Mouse (Mus musculus) macrophage (primary cell): Measurements from ENCODE around the gene Alk. TPM values are rescaled to one million over a fixed set of nuclear protein-coding genes. Genes with fewer than 3 reads are reported as not detected.

Source experiments
- H3K27ac ChIP-seq: fragments of 350-480 bp; formaldehyde crosslinking; 2 replicates; pipeline ENCODE4 v1.9.0; 2021
- H3K36me3 ChIP-seq: fragments of 350-480 bp; formaldehyde crosslinking; 2 replicates; pipeline ENCODE4 v1.9.0; 2021; ENCODE audit errors: inconsistent target
- H3K4me3 ChIP-seq: fragments of 350-480 bp; formaldehyde crosslinking; 2 replicates; pipeline ENCODE4 v1.9.0; 2021; ENCODE audit errors: inconsistent target
- H3K79me2 ChIP-seq: fragments of 350-480 bp; formaldehyde crosslinking; 2 replicates; pipeline ENCODE4 v1.9.0; 2021; ENCODE audit errors: inconsistent target
- WGBS: methylation state at CpG from one replicate; pipeline ENCODE4 v1.1.7; 2026; ENCODE audit warnings: inconsistent platforms; ENCODE audit not compliant: missing documents; 5-methylcytosine and 5-hydroxymethylcytosine counted together
- polyA plus RNA-seq: library from polyadenylated mRNA; stranded (reverse); fragments of 250-400 nt; gene quantifications from 3 replicates; pipeline ENCODE4 v1.2.4, GENCODE M21; 2018; ENCODE audit warnings: inconsistent platforms

Gene Alk
- polyA plus RNA-seq, 1 experiment from 2014 or later, result not detected

GRCm38 (mm10) chr17:72401349-72401748, 203.1 kb downstream of the Alk start:
- Histone ChIP-seq H3K36me3 (no peaks in the 10 kb centered on the region), H3K4me3 (no peak overlapping the region), H3K79me2 (no peaks in the 10 kb centered on the region), H3K27ac (no peak overlapping the region)
- 94% methylated on average over 2 of the region's 2 CpGs for WGBS

GRCm38 (mm10) chr17:72399331-72400059, 204.9 kb downstream of the Alk start:
- H3K79me2 ChIP-seq, result no peaks in the 10 kb centered on the region
- WGBS, result 85% methylated on average over 3 of the region's 3 CpGs
- no peak overlapping the region for H3K4me3 ChIP-seq
- no peak overlapping the region for H3K27ac ChIP-seq
- H3K36me3 ChIP-seq, result no peaks in the 10 kb centered on the region

GRCm38 (mm10) chr17:72395956-72396355, 208.5 kb downstream of the Alk start:
- Histone ChIP-seq H3K79me2 (no peaks in the 10 kb centered on the region), H3K27ac (no peak overlapping the region), H3K4me3 (no peak overlapping the region), H3K36me3 (no peaks in the 10 kb centered on the region)
- WGBS, result 75% methylated on average over 8 of the region's 8 CpGs

- no peak overlapping the region for H3K27ac ChIP-seq
- H3K4me3 ChIP-seq, result no peak overlapping the region
- 78% methylated on average over 4 of the region's 4 CpGs for WGBS
- H3K79me2 ChIP-seq, result no peaks in the 10 kb centered on the region
- no peaks in the 10 kb centered on the region for H3K36me3 ChIP-seq
These were observed 235.4 kb downstream of the Alk start for GRCm38 (mm10) chr17:72368991-72369390.

GRCm38 (mm10) chr17:72362811-72363496, 241.5 kb downstream of the Alk start:
- 89% methylated on average over 10 of the region's 10 CpGs for WGBS
- H3K36me3 ChIP-seq, result no peaks in the 10 kb centered on the region
- no peak overlapping the region for H3K4me3 ChIP-seq

GRCm38 (mm10) chr17:72361961-72362360, 242.5 kb downstream of the Alk start:
- Histone ChIP-seq H3K4me3 (no peak overlapping the region), H3K36me3 (no peaks in the 10 kb centered on the region), H3K27ac (no peak overlapping the region), H3K79me2 (no peaks in the 10 kb centered on the region)
- 92% methylated on average over 4 of the region's 4 CpGs for WGBS

More at GRCm38 (mm10) chr17:72362811-72363496, 241.5 kb downstream of the Alk start:
- Histone ChIP-seq H3K27ac (no peak overlapping the region), H3K79me2 (no peaks in the 10 kb centered on the region)

- H3K4me3 ChIP-seq, result no peak overlapping the region
- H3K79me2 ChIP-seq, result no peaks in the 10 kb centered on the region
- H3K36me3 ChIP-seq, result no peaks in the 10 kb centered on the region
- 80% methylated on average over 5 of the region's 5 CpGs for WGBS
- H3K27ac ChIP-seq, result no peak overlapping the region
These were observed 247.6 kb downstream of the Alk start for GRCm38 (mm10) chr17:72356759-72357302.

- H3K79me2 ChIP-seq, result no peaks in the 10 kb centered on the region
- 83% methylated on average over 4 of the region's 4 CpGs for WGBS
- H3K4me3 ChIP-seq, result no peak overlapping the region
- H3K36me3 ChIP-seq, result no peaks in the 10 kb centered on the region
- no peak overlapping the region for H3K27ac ChIP-seq
These were observed 265.0 kb downstream of the Alk start for GRCm38 (mm10) chr17:72339437-72339836.

GRCm38 (mm10) chr17:72332909-72333308, 271.5 kb downstream of the Alk start:
- Histone ChIP-seq H3K36me3 (no peaks in the 10 kb centered on the region), H3K79me2 (no peaks in the 10 kb centered on the region), H3K4me3 (no peak overlapping the region), H3K27ac (no peak overlapping the region)
- WGBS, result 89% methylated on average over 4 of the region's 4 CpGs

GRCm38 (mm10) chr17:72325941-72326340, 278.5 kb downstream of the Alk start:
- Histone ChIP-seq H3K4me3 (no peak overlapping the region), H3K36me3 (no peaks in the 10 kb centered on the region), H3K27ac (no peak overlapping the region), H3K79me2 (no peaks in the 10 kb centered on the region)
- WGBS, result 93% methylated on average over 4 of the region's 4 CpGs

- no peak overlapping the region for H3K4me3 ChIP-seq
- no peak overlapping the region for H3K27ac ChIP-seq
- H3K36me3 ChIP-seq, result no peaks in the 10 kb centered on the region
- H3K79me2 ChIP-seq, result no peaks in the 10 kb centered on the region
These were observed 284.9 kb downstream of the Alk start for GRCm38 (mm10) chr17:72319576-72319975.

- Histone ChIP-seq H3K4me3 (no peak overlapping the region), H3K79me2 (no peaks in the 10 kb centered on the region), H3K36me3 (no peaks in the 10 kb centered on the region), H3K27ac (no peak overlapping the region)
- WGBS, result 85% methylated on average over 5 of the region's 5 CpGs
These were observed 304.8 kb downstream of the Alk start for GRCm38 (mm10) chr17:72299651-72300050.

GRCm38 (mm10) chr17:72296349-72296748, 308.1 kb downstream of the Alk start:
- 87% methylated on average over 1 of the region's 1 CpGs for WGBS
- H3K27ac ChIP-seq, result no peak overlapping the region
- no peaks in the 10 kb centered on the region for H3K79me2 ChIP-seq
- H3K4me3 ChIP-seq, result no peak overlapping the region
- H3K36me3 ChIP-seq, result no peaks in the 10 kb centered on the region

GRCm38 (mm10) chr17:72293267-72293580, 311.2 kb downstream of the Alk start:
- no peaks in the 10 kb centered on the region for H3K36me3 ChIP-seq
- no peak overlapping the region for H3K27ac ChIP-seq
- H3K4me3 ChIP-seq, result no peak overlapping the region
- no peaks in the 10 kb centered on the region for H3K79me2 ChIP-seq
- 88% methylated on average over 3 of the region's 3 CpGs for WGBS

- no peaks in the 10 kb centered on the region for H3K36me3 ChIP-seq
- no peak overlapping the region for H3K4me3 ChIP-seq
- WGBS, result 98% methylated on average over 6 of the region's 6 CpGs
- no peak overlapping the region for H3K27ac ChIP-seq
- H3K79me2 ChIP-seq, result no peaks in the 10 kb centered on the region
These were observed 311.8 kb downstream of the Alk start for GRCm38 (mm10) chr17:72292444-72293266.
